Mouse (Mus musculus): Measurements from ENCODE around the gene Chst5.

GRCm38 (mm10) chr8:111868664-111869063 is 41.6 kb downstream of the Chst5 start:
- no peak for TF ChIP-seq CTCF (IDR thresholded peaks at IDR 0.05; ENCODE audit: control insufficient read depth, insufficient read depth, low read length)
- no peak for TF ChIP-seq POLR2A (IDR thresholded peaks at IDR 0.05; ENCODE audit: borderline replicate concordance, control insufficient read depth, low read depth, low read length)
